Mouse (Mus musculus) MEL-GATA-1-ER (cell line): ENCODE measurements around the gene Abcb11.

Experiments used
- DNase-seq: peaks from one replicate; pipeline ENCODE4 v3.0.0-alpha.2; 2012; ENCODE audit warnings: low read depth; ENCODE audit errors: extremely low read depth

The Abcb11 gene

DNA sequence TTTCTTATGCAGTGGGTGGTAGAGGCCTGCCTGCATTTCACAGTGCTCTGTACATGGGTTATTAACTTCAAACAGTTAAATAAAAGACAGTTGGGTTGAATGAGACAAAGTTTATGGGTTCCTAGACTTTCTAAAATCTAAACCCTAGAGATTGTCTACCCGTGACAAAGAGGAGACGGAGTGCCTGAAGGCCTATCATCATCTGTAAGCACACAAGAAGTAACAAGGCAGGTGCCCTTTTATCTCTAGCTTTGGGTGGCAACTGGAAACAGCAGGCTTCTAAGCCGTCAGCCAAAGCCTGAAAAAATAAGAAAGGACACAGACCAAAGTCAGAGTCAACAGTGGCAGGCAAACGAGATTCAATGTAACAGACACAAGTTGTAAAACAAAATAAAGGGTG lies 153.2 kb downstream of the Abcb11 start:
- DNase-seq: no peak

DNA sequence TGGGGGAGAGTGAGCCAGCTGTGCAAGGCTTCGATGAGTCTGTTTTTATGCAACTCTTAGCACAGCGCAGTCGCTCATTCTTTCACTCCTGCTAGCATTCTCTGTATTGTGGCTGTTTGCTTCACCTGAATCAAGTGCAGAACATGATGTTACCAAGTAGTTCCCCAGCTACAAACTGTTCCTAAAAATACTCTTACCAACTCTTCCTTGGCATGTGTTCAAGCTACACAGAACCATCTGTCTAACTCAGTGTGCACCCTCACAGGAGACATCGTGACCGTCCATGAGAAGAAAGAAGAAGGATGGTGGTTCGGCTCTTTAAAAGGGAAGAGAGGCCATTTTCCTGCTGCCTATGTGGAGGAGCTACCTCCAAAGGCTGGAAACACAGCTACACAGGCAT lies 153.7 kb downstream of the Abcb11 start:
- no peak for DNase-seq
